Mouse (Mus musculus) forebrain, embryonic 12.5 days (tissue): ENCODE measurements around the gene Il2rb. TPM values are rescaled to one million over a fixed set of nuclear protein-coding genes. Genes with fewer than 3 reads are reported as not detected.

ENCODE experiments used
- ATAC-seq: fragments of 200-750 bp; cut with Nextera tagmentation; 2 replicates; pipeline ENCODE4 v1.8.0; 2017; ENCODE audit warnings: moderate TSS enrichment; ENCODE audit not compliant: low FRiP score
- H3K27ac ChIP-seq: fragments of 300-500 bp; sonication (generic); 2 replicates; pipeline ENCODE4 v1.5.1; 2016; ENCODE audit warnings: mild to moderate bottlenecking
- H3K27me3 ChIP-seq: fragments of 300-500 bp; sonication (generic); 2 replicates; pipeline ENCODE4 v1.6.1; 2016; ENCODE audit warnings: mild to moderate bottlenecking
- H3K36me3 ChIP-seq: fragments of 300-500 bp; sonication (generic); replicated peaks from 2 replicates; pipeline ENCODE4 v1.6.1; 2016; ENCODE audit warnings: mild to moderate bottlenecking
- H3K4me1 ChIP-seq: fragments of 300-500 bp; sonication (generic); 2 replicates; pipeline ENCODE4 v1.6.1; 2016
- H3K4me2 ChIP-seq: fragments of 300-500 bp; sonication (generic); 2 replicates; pipeline ENCODE4 v1.6.1; 2016; ENCODE audit warnings: mild to moderate bottlenecking, moderate library complexity
- H3K4me3 ChIP-seq: fragments of 300-500 bp; sonication (generic); replicated peaks from 2 replicates; pipeline ENCODE4 v1.5.1; 2016; ENCODE audit warnings: mild to moderate bottlenecking
- H3K9ac ChIP-seq: fragments of 300-500 bp; sonication (generic); 2 replicates; pipeline ENCODE4 v1.6.1; 2016; ENCODE audit warnings: mild to moderate bottlenecking
- H3K9me3 ChIP-seq: fragments of 300-500 bp; sonication (generic); 2 replicates; pipeline ENCODE4 v1.6.1; 2016
- WGBS: fragments of 180-500 bp; shearing (Covaris S2); methylation state at CpG from one replicate; pipeline ENCODE4 v1.1.7; 2016; 5-methylcytosine and 5-hydroxymethylcytosine counted together
- polyA plus RNA-seq: library from polyadenylated mRNA; unstranded; fragments of >200 nt; fragmentation: Nextera tagmentation; extraction: Ambion mirVana; gene quantifications from 2 replicates; pipeline ENCODE4 v1.2.1, GENCODE M21; 2016

Il2rb gene
- polyA plus RNA-seq, 1 experiment from 2014 or later = not detected

DNA sequence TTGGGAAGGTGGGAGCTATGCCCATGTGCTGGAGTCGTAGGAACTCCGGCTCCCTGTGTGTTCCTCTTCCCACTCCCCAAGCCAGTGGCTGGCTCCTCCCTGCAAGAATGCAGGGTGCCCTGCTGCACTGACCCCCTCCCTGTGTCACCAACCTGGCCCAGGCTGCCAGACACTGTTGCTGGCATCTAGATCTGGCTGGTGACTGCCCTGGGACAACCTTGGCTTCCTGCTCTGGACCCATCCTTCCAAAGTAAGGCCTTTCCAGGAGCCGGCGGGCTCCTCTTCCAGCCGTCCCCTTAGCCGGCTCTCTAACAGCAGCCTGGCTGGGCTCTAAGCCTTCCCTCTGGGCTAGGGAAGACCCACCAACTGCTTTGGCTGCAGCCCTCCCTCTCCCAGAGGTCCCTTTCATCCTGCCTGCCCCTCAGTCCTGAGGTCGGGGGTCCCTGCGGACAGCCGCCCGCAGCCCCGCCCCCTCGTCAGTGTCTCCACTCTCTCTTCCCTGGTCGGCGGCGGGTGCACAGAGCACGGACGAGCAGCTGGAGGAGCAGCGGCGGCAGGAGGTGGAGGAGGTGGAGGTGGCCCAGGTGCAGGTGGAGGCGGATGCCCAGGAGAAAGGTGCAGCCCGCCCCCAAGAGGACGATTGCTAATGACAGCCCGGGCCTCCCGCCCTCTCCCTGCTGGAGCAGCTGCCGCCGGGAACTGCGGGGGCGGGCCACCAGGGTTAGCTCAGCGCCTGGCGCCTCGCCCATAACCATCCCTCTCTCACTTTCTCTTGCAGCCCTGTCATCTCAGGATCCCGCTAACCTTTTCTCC is 58.5 kb downstream of the Il2rb start:
- 8% methylated on average over 27 of the region's 32 CpGs for WGBS
- Histone ChIP-seq H3K9me3 (no peaks in the 10 kb centered on the region), H3K27ac (peak overlapping the region; percentile 84), H3K27me3 (peaks cover 15% of the 10 kb centered on the region), H3K9ac (peak overlapping the region; percentile 47), H3K4me2 (peak overlapping the region; percentile 58), H3K4me1 (peaks cover 53% of the 10 kb centered on the region), H3K36me3 (peaks cover 40% of the 10 kb centered on the region), H3K4me3 (peak overlapping the region; percentile 27)
- ATAC-seq = peak; percentile 71

DNA sequence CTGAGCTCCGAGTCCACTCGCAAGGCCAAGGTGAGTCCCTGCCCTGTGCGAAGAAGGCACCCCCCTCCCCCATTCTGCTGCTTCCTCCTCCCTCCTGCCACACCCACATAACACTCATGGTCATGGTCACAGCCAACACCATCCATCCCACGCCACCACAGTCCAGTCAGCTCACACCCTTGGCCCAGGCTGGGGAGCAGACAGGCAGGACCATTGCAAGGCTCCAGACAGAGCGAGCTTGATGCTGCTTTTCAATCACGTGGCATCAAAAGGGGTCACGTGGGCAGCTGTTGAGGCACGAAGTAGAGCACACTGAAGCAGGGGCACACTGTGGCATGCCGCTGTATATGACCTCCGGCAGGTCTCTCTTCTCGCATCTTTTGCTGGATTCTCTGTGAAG is 59.4 kb downstream of the Il2rb start:
- Histone ChIP-seq H3K27me3 (peaks cover 15% of the 10 kb centered on the region), H3K36me3 (peaks cover 48% of the 10 kb centered on the region), H3K9me3 (no peaks in the 10 kb centered on the region), H3K4me3 (no peak overlapping the region), H3K27ac (no peak overlapping the region), H3K9ac (no peak overlapping the region), H3K4me2 (no peak overlapping the region), H3K4me1 (peaks cover 52% of the 10 kb centered on the region)
- WGBS = 84% methylated on average over 11 of the region's 11 CpGs
- no peak for ATAC-seq

DNA sequence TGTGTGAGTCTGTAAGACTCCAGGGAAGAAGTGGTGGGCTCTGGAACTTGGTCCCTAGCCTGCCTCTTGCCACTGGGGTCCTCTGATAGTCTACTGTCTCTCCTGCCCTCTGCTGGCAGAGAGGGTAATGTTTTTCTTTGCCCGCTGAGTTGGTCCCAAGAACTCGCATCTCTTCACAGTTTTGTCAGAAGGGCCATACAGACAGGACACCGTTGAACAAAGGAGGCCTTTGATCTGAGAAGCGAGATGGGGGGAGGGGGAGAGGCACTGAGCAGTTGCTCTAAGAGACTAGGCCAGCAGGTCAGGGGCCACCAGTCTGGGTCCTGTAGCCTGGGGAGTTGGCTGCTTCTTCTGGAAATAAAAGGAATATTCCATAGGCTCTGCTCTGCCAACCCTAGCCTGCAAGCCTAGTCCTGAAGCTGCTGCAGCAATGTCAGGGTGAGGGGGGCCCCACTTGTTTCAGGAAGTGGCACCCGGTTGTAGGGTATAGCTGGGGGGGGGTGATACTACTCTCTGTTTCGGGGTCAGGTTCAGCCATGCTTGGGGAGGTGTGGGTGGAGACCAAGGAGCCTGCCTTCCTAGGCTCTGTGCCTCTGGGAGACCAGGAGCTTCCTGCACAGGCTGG is 60.1 kb downstream of the Il2rb start:
- Histone ChIP-seq H3K4me3 (no peak overlapping the region), H3K36me3 (peaks cover 48% of the 10 kb centered on the region), H3K27ac (no peak overlapping the region), H3K27me3 (peaks cover 15% of the 10 kb centered on the region), H3K9me3 (no peaks in the 10 kb centered on the region), H3K4me2 (no peak overlapping the region), H3K4me1 (peaks cover 55% of the 10 kb centered on the region), H3K9ac (no peak overlapping the region)
- 28% methylated on average over 6 of the region's 6 CpGs for WGBS
- ATAC-seq = no peak

DNA sequence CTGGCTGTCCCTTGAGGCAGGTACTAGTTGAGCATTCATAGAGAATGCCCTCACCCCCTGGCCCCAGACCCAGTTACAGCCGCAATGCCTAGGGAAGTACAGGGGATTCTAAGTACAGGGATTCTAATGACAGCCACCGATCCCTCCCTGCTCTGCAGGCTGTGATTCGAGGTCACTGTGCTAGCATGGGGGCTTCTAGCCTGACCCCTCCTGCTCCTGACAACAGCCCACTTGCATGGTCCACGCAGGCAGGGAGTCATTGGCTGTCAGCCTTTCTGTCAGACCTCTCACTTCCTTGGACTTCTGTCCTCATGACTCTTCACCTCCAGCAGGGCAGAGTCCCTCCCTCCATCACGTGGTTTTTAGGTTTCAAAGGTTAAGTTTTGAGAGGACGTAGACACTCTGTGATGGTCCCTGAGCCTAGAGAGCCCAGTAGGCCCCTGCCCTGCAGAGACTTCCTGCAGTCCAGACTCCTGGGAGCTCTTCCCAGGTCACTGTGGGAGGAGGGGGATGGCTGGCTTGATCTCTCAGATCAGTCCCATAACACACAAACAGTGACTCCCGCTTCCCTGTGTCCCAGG is 63.4 kb downstream of the Il2rb start:
- Histone ChIP-seq H3K9ac (no peak overlapping the region), H3K27ac (no peak overlapping the region), H3K27me3 (peaks cover 19% of the 10 kb centered on the region; the same call in 1 of the 2 replicates), H3K4me2 (no peak overlapping the region), H3K4me3 (no peak overlapping the region), H3K36me3 (peaks cover 48% of the 10 kb centered on the region), H3K4me1 (peaks cover 49% of the 10 kb centered on the region), H3K9me3 (no peaks in the 10 kb centered on the region)
- ATAC-seq = no peak
- 84% methylated on average over 7 of the region's 7 CpGs for WGBS

DNA sequence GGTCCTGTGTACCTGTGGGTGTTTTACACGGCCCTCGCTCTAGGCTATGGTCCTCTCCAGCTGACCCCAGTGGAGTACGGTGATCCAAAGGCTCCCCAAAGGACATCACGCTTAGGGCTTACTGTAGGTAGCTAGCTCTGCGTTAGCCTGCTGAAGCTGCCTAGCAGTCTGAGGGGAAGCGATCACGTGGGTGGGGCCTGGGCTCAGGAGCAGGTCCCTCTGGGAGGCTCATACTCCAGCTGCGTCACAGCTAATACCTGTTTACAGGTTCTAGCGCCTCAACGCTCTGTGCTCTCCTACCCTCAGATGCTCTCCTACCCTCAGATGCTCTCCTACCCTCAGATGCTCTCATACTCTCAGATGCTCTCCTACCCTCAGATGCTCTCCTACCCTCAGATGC is 64.2 kb downstream of the Il2rb start:
- Histone ChIP-seq H3K9ac (no peak overlapping the region), H3K27ac (no peak overlapping the region), H3K4me2 (no peak overlapping the region), H3K4me3 (no peak overlapping the region), H3K27me3 (peaks cover 14% of the 10 kb centered on the region; the same call in 1 of the 2 replicates), H3K4me1 (peaks cover 41% of the 10 kb centered on the region), H3K9me3 (no peaks in the 10 kb centered on the region), H3K36me3 (peaks cover 47% of the 10 kb centered on the region)
- 96% methylated on average over 10 of the region's 10 CpGs for WGBS
- ATAC-seq = no peak

DNA sequence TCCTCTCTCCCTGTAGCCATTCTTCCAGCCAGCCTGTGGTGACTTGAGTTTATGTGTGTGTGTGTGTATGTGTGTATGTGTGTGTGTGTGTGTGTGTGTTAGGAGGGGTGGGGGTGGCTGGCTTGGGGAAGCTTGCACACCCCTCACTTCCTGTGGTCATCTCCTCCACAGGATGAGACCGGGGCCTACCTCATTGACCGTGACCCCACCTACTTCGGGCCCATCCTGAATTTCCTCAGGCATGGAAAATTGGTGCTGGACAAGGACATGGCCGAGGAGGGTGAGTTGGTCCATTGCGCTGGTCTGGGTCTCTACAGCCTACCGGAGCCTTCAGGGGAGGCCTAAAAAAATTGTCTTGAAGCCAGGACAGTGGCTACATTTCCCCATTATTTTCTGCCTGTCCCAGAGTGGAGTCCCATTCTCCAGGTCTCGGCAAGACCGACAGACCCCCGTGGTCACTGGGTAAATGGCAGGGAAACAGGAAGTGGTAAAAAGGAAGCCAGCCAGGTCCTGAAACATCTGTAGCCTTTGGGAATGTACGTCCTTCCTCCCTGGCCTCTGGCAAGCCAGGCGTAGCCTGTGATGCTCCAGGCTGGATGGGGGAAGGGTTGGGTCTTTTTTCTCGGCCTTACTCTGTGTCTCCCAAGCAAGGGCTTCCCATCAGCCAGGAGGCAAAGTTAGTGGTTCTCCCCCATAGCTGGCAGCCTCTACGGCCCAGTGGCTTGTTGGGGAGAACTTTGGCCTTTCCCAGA is 65.0 kb downstream of the Il2rb start:
- Histone ChIP-seq H3K4me3 (peak overlapping the region; percentile 86; the same call in 1 of the 2 replicates), H3K27me3 (peaks cover 11% of the 10 kb centered on the region; the same call in 1 of the 2 replicates), H3K4me1 (peaks cover 33% of the 10 kb centered on the region), H3K27ac (no peak overlapping the region), H3K9me3 (no peaks in the 10 kb centered on the region), H3K36me3 (peaks cover 39% of the 10 kb centered on the region), H3K4me2 (peak overlapping the region; percentile 82), H3K9ac (no peak overlapping the region)
- ATAC-seq = no peak
- 85% methylated on average over 13 of the region's 13 CpGs for WGBS

Other genes with a start within 250 kb of the Il2rb start
- gene Csf2rb2, start 189.6 kb downstream of the Il2rb start, polyA plus RNA-seq = 0.10 and 0.20 TPM in 2 replicates
- gene Csf2rb, start 169.5 kb downstream of the Il2rb start, polyA plus RNA-seq = 0.90 and 0.91 TPM in 2 replicates
- gene Tex33, start 99.4 kb downstream of the Il2rb start, polyA plus RNA-seq = not detected in 2 replicates
- 10.1 and 10.3 TPM in 2 replicates for gene Tst, start 89.4 kb downstream of the Il2rb start, polyA plus RNA-seq
- 1.7 and 2.8 TPM in 2 replicates for gene Mpst, start 88.9 kb downstream of the Il2rb start, polyA plus RNA-seq
- 67.3 and 79.6 TPM in 2 replicates for gene Kctd17, start 66.7 kb downstream of the Il2rb start, polyA plus RNA-seq
- gene Tmprss6, start 26.6 kb downstream of the Il2rb start, polyA plus RNA-seq = 0.43 and 1.3 TPM in 2 replicates
- 6.2 and 7.6 TPM in 2 replicates for gene C1qtnf6, start 36.1 kb upstream of the Il2rb start, polyA plus RNA-seq
- gene Sstr3, start 49.4 kb upstream of the Il2rb start, polyA plus RNA-seq = 0.32 and 0.35 TPM in 2 replicates
- 2.6 and 4.6 TPM in 2 replicates for gene Rac2, start 77.5 kb upstream of the Il2rb start, polyA plus RNA-seq
- 3.5 and 4.5 TPM in 2 replicates for gene Cyth4, start 101.8 kb upstream of the Il2rb start, polyA plus RNA-seq
- 1.2 TPM in 2 replicates for gene Elfn2, start 223.5 kb upstream of the Il2rb start, polyA plus RNA-seq